Mouse (Mus musculus) ES-CJ7 (cell line): ENCODE results near the gene Gm26938.

Source experiments
- DNase-seq: peaks from one replicate; pipeline ENCODE4 v3.0.0; 2011; ENCODE audit warnings: low read depth, low spot score

Gene Gm26938

GRCm38 (mm10) chr5:139815964-139816363 lies 10.2 kb downstream of the Gm26938 start:
- no peak for DNase-seq

GRCm38 (mm10) chr5:139813963-139814381 lies 12.2 kb downstream of the Gm26938 start:
- no peak for DNase-seq

- no peak for DNase-seq
Observed at GRCm38 (mm10) chr5:139813126-139813490, 13.1 kb downstream of the Gm26938 start.

- DNase-seq: no peak
Observed at GRCm38 (mm10) chr5:139812398-139813125, 13.6 kb downstream of the Gm26938 start.

- DNase-seq: no peak
Observed at GRCm38 (mm10) chr5:139811677-139812397, 14.4 kb downstream of the Gm26938 start.

GRCm38 (mm10) chr5:139809397-139809796 lies 16.8 kb downstream of the Gm26938 start:
- DNase-seq: peak; percentile 84

GRCm38 (mm10) chr5:139805924-139806323 lies 20.3 kb downstream of the Gm26938 start:
- no peak for DNase-seq

GRCm38 (mm10) chr5:139804573-139805111 lies 21.6 kb downstream of the Gm26938 start:
- no peak for DNase-seq

GRCm38 (mm10) chr5:139804107-139804551 lies 22.1 kb downstream of the Gm26938 start:
- no peak for DNase-seq

- peak; percentile 72 for DNase-seq
Observed at GRCm38 (mm10) chr5:139803601-139804102, 22.6 kb downstream of the Gm26938 start.

GRCm38 (mm10) chr5:139803165-139803564 lies 23.0 kb downstream of the Gm26938 start:
- DNase-seq: no peak

GRCm38 (mm10) chr5:139801880-139802279 lies 24.3 kb downstream of the Gm26938 start:
- no peak for DNase-seq

- no peak for DNase-seq
Observed at GRCm38 (mm10) chr5:139801231-139801630, 25.0 kb downstream of the Gm26938 start.

GRCm38 (mm10) chr5:139799801-139800590 lies 26.2 kb downstream of the Gm26938 start:
- DNase-seq: no peak

GRCm38 (mm10) chr5:139799041-139799440 lies 27.2 kb downstream of the Gm26938 start:
- DNase-seq: no peak

- DNase-seq: no peak
Observed at GRCm38 (mm10) chr5:139798168-139798900, 27.9 kb downstream of the Gm26938 start.

GRCm38 (mm10) chr5:139797473-139798167 lies 28.6 kb downstream of the Gm26938 start:
- peak; percentile 45 for DNase-seq

GRCm38 (mm10) chr5:139796900-139797299 lies 29.3 kb downstream of the Gm26938 start:
- no peak for DNase-seq

GRCm38 (mm10) chr5:139796001-139796620 lies 30.1 kb downstream of the Gm26938 start:
- no peak for DNase-seq

GRCm38 (mm10) chr5:139794938-139795337 lies 31.3 kb downstream of the Gm26938 start:
- DNase-seq: no peak
